Mouse (Mus musculus): ENCODE results near the gene Olfr728. TPM values are rescaled to one million over a fixed set of nuclear protein-coding genes. Genes with fewer than 3 reads are reported as not detected.

Gene Olfr728
- not detected for polyA plus RNA-seq (2015; fragmentation: Illumina TruSeq; extraction: RNeasy Lipid Tissue Mini Kit (QIAGEN cat#74804); ENCODE audit: insufficient read depth, low read depth, low replicate concordance)

GRCm38 (mm10) chr14:50142580-50142979, at the start of gene Olfr728:
Olfr728 (minus strand) TSS chr14:50142680.

DNA sequence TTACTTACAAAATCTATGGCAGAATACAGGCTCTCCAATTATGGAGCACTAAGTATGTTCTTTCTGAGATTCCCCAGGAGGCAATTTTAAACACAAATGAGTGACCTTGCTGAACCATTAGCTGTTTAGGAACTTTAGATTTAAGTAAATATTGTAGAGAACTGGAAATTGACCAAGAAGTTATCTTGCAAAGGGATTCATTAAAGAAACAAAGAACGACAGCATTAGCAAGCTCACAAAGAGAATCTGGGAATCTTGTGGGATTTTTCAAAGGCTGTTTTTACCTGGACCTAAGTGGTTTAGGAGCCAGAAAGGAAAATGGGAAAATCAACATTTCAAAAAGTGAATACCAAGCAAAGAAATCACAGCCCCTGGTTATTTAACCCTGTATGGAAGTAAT, 45.6 kb upstream of the Olfr728 start, which contains the start of gene Olfr730:
TSS of gene Olfr730 (minus strand) at position 101 of the 400 bp plus-strand sequence.

GRCm38 (mm10) chr14:50152810-50153209, 10.3 kb upstream of the Olfr728 start, which contains the start of gene Olfr729:
Olfr729 (minus strand) TSS chr14:50152910.

DNA sequence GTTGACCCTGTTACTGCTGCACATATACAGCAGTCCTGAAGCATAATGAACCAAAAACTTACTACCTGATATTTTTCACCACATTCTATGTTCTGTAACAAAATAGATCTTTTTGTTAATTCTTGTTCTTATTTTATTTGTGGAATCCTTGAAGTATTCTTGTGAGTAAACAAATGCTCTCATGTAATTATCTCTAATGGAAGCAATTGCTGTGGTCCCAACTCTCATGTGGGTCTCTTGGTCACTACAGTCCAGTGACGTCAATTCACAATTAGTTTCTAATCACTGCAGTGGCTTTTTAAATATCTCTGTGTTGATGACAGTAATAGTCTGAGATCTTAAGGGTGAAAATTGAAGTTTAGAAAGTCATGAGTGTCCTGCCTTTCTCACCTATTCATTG, 19.6 kb downstream of the Olfr728 start, which contains the start of gene Olfr727:
TSS of gene Olfr727 (plus strand) at position 301 of the 400 bp plus-strand sequence.

DNA sequence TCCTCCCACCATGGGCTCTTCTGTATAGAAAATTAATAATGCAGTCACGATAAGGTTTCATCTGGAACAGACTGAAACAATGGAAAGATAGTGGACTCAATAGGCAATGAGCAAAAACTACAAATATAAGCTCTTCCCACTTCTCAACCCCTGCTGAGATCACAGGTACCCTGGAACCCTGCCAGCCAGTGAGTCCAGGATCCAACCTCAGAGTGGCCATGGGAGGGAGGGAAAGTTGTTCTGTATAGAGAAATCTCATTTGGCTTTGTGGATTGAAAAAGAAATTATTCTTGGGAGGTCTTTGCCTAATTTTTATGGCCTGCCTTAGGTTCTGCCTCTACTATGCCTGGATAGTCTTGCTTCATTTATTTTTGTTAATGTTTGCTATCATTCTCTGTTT, 51.6 kb downstream of the Olfr728 start, which contains the start of gene Olfr726:
TSS of gene Olfr726 (minus strand) at position 101 of the 400 bp plus-strand sequence.

Other genes with a start within 250 kb of the Olfr728 start
- not detected for gene Olfr722, start 240.7 kb downstream of the Olfr728 start, polyA plus RNA-seq (2015; fragmentation: Illumina TruSeq; extraction: RNeasy Lipid Tissue Mini Kit (QIAGEN cat#74804); ENCODE audit: insufficient read depth, low read depth, low replicate concordance)
- gene Olfr723, start 210.9 kb downstream of the Olfr728 start, polyA plus RNA-seq (2015; fragmentation: Illumina TruSeq; extraction: RNeasy Lipid Tissue Mini Kit (QIAGEN cat#74804); ENCODE audit: insufficient read depth, low read depth, low replicate concordance): not detected
- gene Olfr724, start 179.4 kb downstream of the Olfr728 start, polyA plus RNA-seq (2015; fragmentation: Illumina TruSeq; extraction: RNeasy Lipid Tissue Mini Kit (QIAGEN cat#74804); ENCODE audit: insufficient read depth, low read depth, low replicate concordance): not detected
- gene Olfr725, start 102.3 kb downstream of the Olfr728 start, polyA plus RNA-seq (2015; fragmentation: Illumina TruSeq; extraction: RNeasy Lipid Tissue Mini Kit (QIAGEN cat#74804); ENCODE audit: insufficient read depth, low read depth, low replicate concordance): not detected
- not detected for gene Olfr726, start 51.7 kb downstream of the Olfr728 start, polyA plus RNA-seq (2015; fragmentation: Illumina TruSeq; extraction: RNeasy Lipid Tissue Mini Kit (QIAGEN cat#74804); ENCODE audit: insufficient read depth, low read depth, low replicate concordance)
- not detected for gene Olfr727, start 19.5 kb downstream of the Olfr728 start, polyA plus RNA-seq (2015; fragmentation: Illumina TruSeq; extraction: RNeasy Lipid Tissue Mini Kit (QIAGEN cat#74804); ENCODE audit: insufficient read depth, low read depth, low replicate concordance)
- not detected for gene Olfr729, start 10.2 kb upstream of the Olfr728 start, polyA plus RNA-seq (2015; fragmentation: Illumina TruSeq; extraction: RNeasy Lipid Tissue Mini Kit (QIAGEN cat#74804); ENCODE audit: insufficient read depth, low read depth, low replicate concordance)
- not detected for gene Olfr730, start 45.5 kb upstream of the Olfr728 start, polyA plus RNA-seq (2015; fragmentation: Illumina TruSeq; extraction: RNeasy Lipid Tissue Mini Kit (QIAGEN cat#74804); ENCODE audit: insufficient read depth, low read depth, low replicate concordance)
- not detected for gene Olfr731, start 99.2 kb upstream of the Olfr728 start, polyA plus RNA-seq (2015; fragmentation: Illumina TruSeq; extraction: RNeasy Lipid Tissue Mini Kit (QIAGEN cat#74804); ENCODE audit: insufficient read depth, low read depth, low replicate concordance)
- gene Olfr732, start 141.5 kb upstream of the Olfr728 start, polyA plus RNA-seq (2015; fragmentation: Illumina TruSeq; extraction: RNeasy Lipid Tissue Mini Kit (QIAGEN cat#74804); ENCODE audit: insufficient read depth, low read depth, low replicate concordance): not detected
- gene Olfr733, start 158.8 kb upstream of the Olfr728 start, polyA plus RNA-seq (2015; fragmentation: Illumina TruSeq; extraction: RNeasy Lipid Tissue Mini Kit (QIAGEN cat#74804); ENCODE audit: insufficient read depth, low read depth, low replicate concordance): not detected
- gene Olfr734, start 184.1 kb upstream of the Olfr728 start, polyA plus RNA-seq (2015; fragmentation: Illumina TruSeq; extraction: RNeasy Lipid Tissue Mini Kit (QIAGEN cat#74804); ENCODE audit: insufficient read depth, low read depth, low replicate concordance): not detected
- not detected for gene Olfr735, start 206.2 kb upstream of the Olfr728 start, polyA plus RNA-seq (2015; fragmentation: Illumina TruSeq; extraction: RNeasy Lipid Tissue Mini Kit (QIAGEN cat#74804); ENCODE audit: insufficient read depth, low read depth, low replicate concordance)
- gene Tlr11, start 215.2 kb upstream of the Olfr728 start, polyA plus RNA-seq (2015; fragmentation: Illumina TruSeq; extraction: RNeasy Lipid Tissue Mini Kit (QIAGEN cat#74804); ENCODE audit: insufficient read depth, low read depth, low replicate concordance): not detected
- not detected for gene Olfr736, start 238.5 kb upstream of the Olfr728 start, polyA plus RNA-seq (2015; fragmentation: Illumina TruSeq; extraction: RNeasy Lipid Tissue Mini Kit (QIAGEN cat#74804); ENCODE audit: insufficient read depth, low read depth, low replicate concordance)

All from pancreas, adult 10 weeks (tissue).